Mouse (Mus musculus): Measurements from ENCODE around the gene Atg9a. TPM values are rescaled to one million over a fixed set of nuclear protein-coding genes. Genes with fewer than 3 reads are reported as not detected.
A peak's percentile ranks its signal among the peaks of the same experiment; 100 is the strongest.
"Not testable (repeated sequence)": the region's sequence is repeated elsewhere in the genome, so short reads cannot be mapped to it uniquely, and the experiment has no call there.

Gene Atg9a
- polyA plus RNA-seq (2015; fragmentation: Nextera tagmentation; extraction: Ambion mirVana) = 49.4 and 50.8 TPM in 2 replicates

- Histone ChIP-seq H3K4me3 (peak within 1 kb of the TSS; percentile 67), H3K4me1 (replicated peaks) (peaks cover 33% of the 10 kb centered on the region), H3K27me3 (no peaks in the 10 kb centered on the region), H3K9me3 (no peaks in the 10 kb centered on the region), H3K4me2 (peak within 1 kb of the TSS; percentile 99), H3K27ac (replicated peaks) (peak within 1 kb of the TSS; percentile 97), H3K9ac (peak within 1 kb of the TSS; percentile 81), H3K36me3 (peaks cover 51% of the 10 kb centered on the region)
- 0% methylated on average over 56 of the region's 56 CpGs for WGBS
- peak; percentile 99 for ATAC-seq (ENCODE audit: low read depth)
These were observed at the start of gene Atg9a, which contains the start of gene Ankzf1 for GRCm38 (mm10) chr1:75191622-75192402. Atg9a (minus strand) TSS chr1:75192196. Ankzf1 (plus strand) TSS chr1:75192151.

GRCm38 (mm10) chr1:75239591-75239990 is 47.6 kb upstream of the Atg9a start:
- Histone ChIP-seq H3K9ac (no peak overlapping the region), H3K36me3 (peaks cover 46% of the 10 kb centered on the region), H3K4me1 (replicated peaks) (peaks cover 25% of the 10 kb centered on the region), H3K9me3 (no peaks in the 10 kb centered on the region), H3K4me3 (no peak overlapping the region), H3K27me3 (no peaks in the 10 kb centered on the region), H3K27ac (replicated peaks) (no peak overlapping the region), H3K4me2 (no peak overlapping the region)
- WGBS = 85% methylated on average over 10 of the region's 10 CpGs
- no peak for ATAC-seq (ENCODE audit: low read depth)

GRCm38 (mm10) chr1:75236117-75237050 is 44.4 kb upstream of the Atg9a start, which contains the start of gene Dnajb2:
Dnajb2 (plus strand) TSS chr1:75236406.
- Histone ChIP-seq H3K9me3 (no peaks in the 10 kb centered on the region), H3K4me1 (replicated peaks) (peaks cover 26% of the 10 kb centered on the region), H3K4me2 (peak within 1 kb of the TSS; percentile 83), H3K36me3 (peaks cover 20% of the 10 kb centered on the region), H3K27ac (replicated peaks) (peak within 1 kb of the TSS; percentile 84), H3K4me3 (peak within 1 kb of the TSS; percentile 60), H3K27me3 (peaks cover 3% of the 10 kb centered on the region; the same call in 1 of the 2 replicates), H3K9ac (peak within 1 kb of the TSS; percentile 87)
- under 1% methylated on average over 63 of the region's 64 CpGs for WGBS
- peak; percentile 91 for ATAC-seq (ENCODE audit: low read depth)

- no peak overlapping the region for H3K27ac ChIP-seq (replicated peaks)
- WGBS = 2% methylated on average over 8 of the region's 8 CpGs
- no peak overlapping the region for H3K4me3 ChIP-seq
- H3K27me3 ChIP-seq = peaks cover 10% of the 10 kb centered on the region; the same call in 1 of the 2 replicates
- peaks cover 4% of the 10 kb centered on the region for H3K36me3 ChIP-seq
- peak; percentile 57 for ATAC-seq (ENCODE audit: low read depth)
- H3K9ac ChIP-seq = no peak overlapping the region; the same call in 1 of the 2 replicates
- H3K9me3 ChIP-seq = no peaks in the 10 kb centered on the region
- peaks cover 26% of the 10 kb centered on the region for H3K4me1 ChIP-seq (replicated peaks)
- H3K4me2 ChIP-seq = 0 out of 2 replicates have a peak overlapping the region, but pooled peaks have one; percentile 16
These were observed 42.6 kb upstream of the Atg9a start for GRCm38 (mm10) chr1:75234606-75235005.

GRCm38 (mm10) chr1:75232489-75232888 is 40.5 kb upstream of the Atg9a start:
- H3K4me3 ChIP-seq = not testable (repeated sequence)
- 61% methylated on average over 4 of the region's 4 CpGs for WGBS

GRCm38 (mm10) chr1:75231664-75232152 is 39.7 kb upstream of the Atg9a start, which contains the start of gene A630095N17Rik:
A630095N17Rik (minus strand) TSS chr1:75232102.
- no peak within 1 kb of the TSS for H3K4me3 ChIP-seq
- peaks cover 10% of the 10 kb centered on the region; the same call in 1 of the 2 replicates for H3K27me3 ChIP-seq
- H3K36me3 ChIP-seq = no peaks in the 10 kb centered on the region
- WGBS = 76% methylated on average over 5 of the region's 5 CpGs
- peaks cover 14% of the 10 kb centered on the region for H3K4me1 ChIP-seq (replicated peaks)
- ATAC-seq (ENCODE audit: low read depth) = no peak
- no peak within 1 kb of the TSS for H3K4me2 ChIP-seq
- no peak within 1 kb of the TSS for H3K27ac ChIP-seq (replicated peaks)
- no peak within 1 kb of the TSS for H3K9ac ChIP-seq
- H3K9me3 ChIP-seq = no peaks in the 10 kb centered on the region

More at GRCm38 (mm10) chr1:75232489-75232888, 40.5 kb upstream of the Atg9a start:
- not testable (repeated sequence) for H3K4me2 ChIP-seq; H3K27me3 ChIP-seq; H3K9me3 ChIP-seq; H3K36me3 ChIP-seq; H3K9ac ChIP-seq; ATAC-seq (ENCODE audit: low read depth); H3K27ac ChIP-seq (replicated peaks)
- peaks cover 22% of the 10 kb centered on the region for H3K4me1 ChIP-seq (replicated peaks)

- no peaks in the 10 kb centered on the region for H3K36me3 ChIP-seq
- no peak overlapping the region for H3K4me3 ChIP-seq
- peaks cover 13% of the 10 kb centered on the region for H3K4me1 ChIP-seq (replicated peaks)
- no peak overlapping the region for H3K9ac ChIP-seq
- no peaks in the 10 kb centered on the region for H3K9me3 ChIP-seq
- 78% methylated on average over 4 of the region's 4 CpGs for WGBS
- no peak for ATAC-seq (ENCODE audit: low read depth)
- no peak overlapping the region for H3K27ac ChIP-seq (replicated peaks)
- no peak overlapping the region for H3K4me2 ChIP-seq
- H3K27me3 ChIP-seq = peaks cover 10% of the 10 kb centered on the region; the same call in 1 of the 2 replicates
These were observed 39.2 kb upstream of the Atg9a start for GRCm38 (mm10) chr1:75231224-75231623.

- Histone ChIP-seq H3K36me3 (no peaks in the 10 kb centered on the region), H3K4me3 (no peak overlapping the region), H3K27me3 (peaks cover 10% of the 10 kb centered on the region; the same call in 1 of the 2 replicates), H3K27ac (replicated peaks) (no peak overlapping the region), H3K9ac (no peak overlapping the region), H3K9me3 (no peaks in the 10 kb centered on the region), H3K4me2 (no peak overlapping the region), H3K4me1 (replicated peaks) (peaks cover 7% of the 10 kb centered on the region; the same call in 1 of the 2 replicates)
- WGBS = 80% methylated on average over 7 of the region's 7 CpGs
- ATAC-seq (ENCODE audit: low read depth) = no peak
These were observed 38.5 kb upstream of the Atg9a start for GRCm38 (mm10) chr1:75230335-75230994.

GRCm38 (mm10) chr1:75229158-75229557 is 37.2 kb upstream of the Atg9a start:
- H3K9ac ChIP-seq = no peak overlapping the region
- H3K27ac ChIP-seq (replicated peaks) = no peak overlapping the region
- ATAC-seq (ENCODE audit: low read depth) = no peak
- H3K9me3 ChIP-seq = no peaks in the 10 kb centered on the region
- 82% methylated on average over 4 of the region's 4 CpGs for WGBS
- H3K27me3 ChIP-seq = peaks cover 10% of the 10 kb centered on the region; the same call in 1 of the 2 replicates
- no peaks in the 10 kb centered on the region for H3K36me3 ChIP-seq
- H3K4me2 ChIP-seq = no peak overlapping the region
- no peaks in the 10 kb centered on the region for H3K4me1 ChIP-seq (replicated peaks)
- no peak overlapping the region for H3K4me3 ChIP-seq

GRCm38 (mm10) chr1:75227653-75228052 is 35.7 kb upstream of the Atg9a start:
- WGBS = 80% methylated on average over 1 of the region's 1 CpGs
- H3K27ac ChIP-seq (replicated peaks) = no peak overlapping the region
- H3K9ac ChIP-seq = no peak overlapping the region
- no peaks in the 10 kb centered on the region for H3K36me3 ChIP-seq
- no peak for ATAC-seq (ENCODE audit: low read depth)
- no peaks in the 10 kb centered on the region for H3K9me3 ChIP-seq
- H3K27me3 ChIP-seq = peaks cover 20% of the 10 kb centered on the region
- H3K4me1 ChIP-seq (replicated peaks) = no peaks in the 10 kb centered on the region
- H3K4me2 ChIP-seq = no peak overlapping the region
- no peak overlapping the region for H3K4me3 ChIP-seq

GRCm38 (mm10) chr1:75226138-75226537 is 34.1 kb upstream of the Atg9a start:
- Histone ChIP-seq H3K9ac (no peak overlapping the region), H3K9me3 (no peaks in the 10 kb centered on the region), H3K4me1 (replicated peaks) (no peaks in the 10 kb centered on the region), H3K27ac (replicated peaks) (no peak overlapping the region), H3K4me3 (no peak overlapping the region), H3K4me2 (no peak overlapping the region), H3K27me3 (peaks cover 32% of the 10 kb centered on the region), H3K36me3 (no peaks in the 10 kb centered on the region)
- no peak for ATAC-seq (ENCODE audit: low read depth)
- WGBS = 73% methylated on average over 2 of the region's 2 CpGs

Measured in neural tube, embryonic 13.5 days (tissue).